Mouse (Mus musculus) liver, embryonic 11.5 days (tissue): Measurements from ENCODE around the gene Stag3. TPM values are rescaled to one million over a fixed set of nuclear protein-coding genes. Genes with fewer than 3 reads are reported as not detected.
A peak's percentile ranks its signal among the peaks of the same experiment; 100 is the strongest.

Experiments
- ATAC-seq: fragments of 200-750 bp; cut with Nextera tagmentation; replicated peaks from 2 replicates; pipeline ENCODE4 v1.8.0; 2017; ENCODE audit warnings: moderate number of reproducible peaks, mild to moderate bottlenecking, moderate TSS enrichment, moderate library complexity; ENCODE audit not compliant: low FRiP score
- DNase-seq: peaks from one replicate; pipeline ENCODE4 v3.0.0-alpha.2; 2017; ENCODE audit warnings: low spot score
- H3K27ac ChIP-seq: fragments of 300-500 bp; sonication (generic); 2 replicates; pipeline ENCODE4 v1.5.1; 2014; ENCODE audit warnings: mild to moderate bottlenecking, low read depth, low read length, control low read depth
- H3K27me3 ChIP-seq: fragments of 300-500 bp; sonication (generic); replicated peaks from 2 replicates; pipeline ENCODE4 v1.6.1; 2014; ENCODE audit warnings: low read length, mixed read lengths; ENCODE audit not compliant: control insufficient read depth, insufficient read depth
- H3K36me3 ChIP-seq: fragments of 300-500 bp; sonication (generic); 2 replicates; pipeline ENCODE4 v1.6.1; 2014; ENCODE audit warnings: mild to moderate bottlenecking, low read length, moderate library complexity, mixed read lengths; ENCODE audit not compliant: control insufficient read depth, insufficient read depth
- H3K4me1 ChIP-seq: fragments of 300-500 bp; sonication (generic); replicated peaks from 2 replicates; pipeline ENCODE4 v1.6.1; 2014; ENCODE audit warnings: low read length, mixed read lengths; ENCODE audit not compliant: control insufficient read depth, insufficient read depth
- H3K4me2 ChIP-seq: fragments of 300-500 bp; sonication (generic); 2 replicates; pipeline ENCODE4 v1.6.1; 2014; ENCODE audit warnings: mild to moderate bottlenecking, control low read depth, moderate library complexity
- H3K4me3 ChIP-seq: fragments of 300-500 bp; sonication (generic); 2 replicates; pipeline ENCODE4 v1.5.1; 2014; ENCODE audit warnings: low read depth, low read length, control low read depth
- H3K9ac ChIP-seq: fragments of 300-500 bp; sonication (generic); 2 replicates; pipeline ENCODE4 v1.6.1; 2014; ENCODE audit warnings: low read depth, low read length, control low read depth
- H3K9me3 ChIP-seq: fragments of 300-500 bp; sonication (generic); 2 replicates; pipeline ENCODE4 v1.6.1; 2016; ENCODE audit warnings: low read length, inconsistent platforms, mixed read lengths; ENCODE audit not compliant: control insufficient read depth
- WGBS: fragments of 180-500 bp; shearing (Covaris S2); extraction: QIAGEN DNeasy Blood & Tissue Kit; methylation state at CpG from one replicate; pipeline ENCODE4 v1.1.7; 2014; 5-methylcytosine and 5-hydroxymethylcytosine counted together
- polyA plus RNA-seq: library from polyadenylated mRNA; unstranded; fragments of >200 nt; fragmentation: Nextera tagmentation; extraction: Ambion mirVana; gene quantifications from 2 replicates; pipeline ENCODE4 v1.2.1, GENCODE M21; 2014

Stag3 gene
- polyA plus RNA-seq, 1 experiment from 2014 or later, result 7.1 TPM

- 54% methylated on average over 10 of the region's 10 CpGs for WGBS
- Histone ChIP-seq H3K4me2 (peak overlapping the region; percentile 23), H3K9me3 (no peaks in the 10 kb centered on the region), H3K27me3 (no peaks in the 10 kb centered on the region), H3K4me1 (peaks cover 49% of the 10 kb centered on the region), H3K4me3 (no peak overlapping the region; the same call in 1 of the 2 replicates), H3K9ac (no peak overlapping the region), H3K27ac (no peak overlapping the region), H3K36me3 (peaks cover 19% of the 10 kb centered on the region)
- DNase-seq (no peak), ATAC-seq (no peak)
Measured at GRCm38 (mm10) chr5:138256966-138257584, 23.0 kb upstream of the Stag3 start.

GRCm38 (mm10) chr5:138257585-138257978 lies 22.5 kb upstream of the Stag3 start:
- no peak for ATAC-seq
- Histone ChIP-seq H3K4me3 (no peak overlapping the region), H3K27me3 (no peaks in the 10 kb centered on the region), H3K27ac (no peak overlapping the region), H3K4me1 (peaks cover 54% of the 10 kb centered on the region), H3K9me3 (no peaks in the 10 kb centered on the region), H3K9ac (no peak overlapping the region), H3K4me2 (peak overlapping the region; percentile 23), H3K36me3 (peaks cover 21% of the 10 kb centered on the region)
- DNase-seq, result no peak
- 83% methylated on average over 4 of the region's 4 CpGs for WGBS

DNA sequence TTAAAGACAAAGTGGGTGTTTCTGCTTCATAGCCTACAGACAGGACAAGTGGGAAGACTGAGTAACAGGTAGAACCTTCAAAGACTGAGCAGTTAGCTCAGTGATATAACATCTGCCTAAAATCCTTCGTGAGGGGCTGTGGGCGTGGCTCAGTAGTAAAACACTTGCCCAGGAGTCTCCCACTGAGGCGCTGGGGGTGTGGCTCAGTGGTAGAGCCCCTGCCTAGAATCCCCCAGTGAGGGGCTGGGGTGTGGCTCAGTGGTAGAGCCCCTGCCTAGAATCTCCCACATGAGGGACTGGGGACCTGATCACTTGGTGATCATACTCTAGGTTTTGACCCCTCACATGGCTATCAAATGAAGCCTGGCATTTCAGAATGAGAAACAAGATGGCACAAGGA lies 22.0 kb upstream of the Stag3 start:
- ATAC-seq (no peak), DNase-seq (no peak)
- Histone ChIP-seq H3K36me3 (peaks cover 21% of the 10 kb centered on the region), H3K4me1 (peaks cover 58% of the 10 kb centered on the region), H3K27ac (no peak overlapping the region), H3K27me3 (no peaks in the 10 kb centered on the region), H3K4me2 (no peak overlapping the region), H3K9me3 (no peaks in the 10 kb centered on the region), H3K4me3 (no peak overlapping the region), H3K9ac (0 out of 2 replicates have a peak overlapping the region, but pooled peaks have one; percentile 5)
- WGBS, result 68% methylated on average over 3 of the region's 3 CpGs

DNA sequence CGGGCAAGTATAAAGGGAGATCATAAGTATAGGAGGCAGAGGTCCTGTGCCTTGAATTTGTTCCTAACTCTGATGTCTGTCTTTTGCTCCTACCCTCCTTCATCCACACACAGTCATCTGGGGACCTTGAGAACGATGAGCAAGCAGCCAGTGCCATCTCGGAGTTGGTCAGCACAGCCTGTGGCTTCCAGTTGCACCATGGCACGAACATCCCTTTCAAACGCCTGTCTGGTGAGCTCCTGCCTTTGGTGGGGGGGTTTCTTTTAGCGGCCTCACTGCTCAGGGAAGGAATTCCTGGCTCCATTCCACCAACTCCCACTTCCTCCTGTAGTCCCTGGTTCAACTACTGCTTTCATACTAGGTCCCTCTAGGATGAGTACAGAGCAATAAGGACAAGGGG lies 21.5 kb upstream of the Stag3 start:
- H3K27me3 ChIP-seq, result no peaks in the 10 kb centered on the region
- H3K27ac ChIP-seq, result peak overlapping the region; percentile 39; the same call in 1 of the 2 replicates
- no peak for ATAC-seq
- peaks cover 21% of the 10 kb centered on the region for H3K36me3 ChIP-seq
- 83% methylated on average over 6 of the region's 6 CpGs for WGBS
- peaks cover 59% of the 10 kb centered on the region for H3K4me1 ChIP-seq
- 0 out of 2 replicates have a peak overlapping the region, but pooled peaks have one; percentile 5 for H3K9ac ChIP-seq
- H3K9me3 ChIP-seq, result no peaks in the 10 kb centered on the region
- H3K4me3 ChIP-seq, result no peak overlapping the region
- DNase-seq, result no peak
- no peak overlapping the region for H3K4me2 ChIP-seq

GRCm38 (mm10) chr5:138258993-138259392 lies 21.0 kb upstream of the Stag3 start:
- Histone ChIP-seq H3K9me3 (no peaks in the 10 kb centered on the region), H3K27me3 (no peaks in the 10 kb centered on the region), H3K9ac (0 out of 2 replicates have a peak overlapping the region, but pooled peaks have one; percentile 26), H3K27ac (no peak overlapping the region; the same call in 1 of the 2 replicates), H3K4me2 (no peak overlapping the region), H3K4me1 (peaks cover 59% of the 10 kb centered on the region), H3K36me3 (peaks cover 21% of the 10 kb centered on the region), H3K4me3 (no peak overlapping the region)
- no peak for DNase-seq
- ATAC-seq, result no peak
- 72% methylated on average over 7 of the region's 7 CpGs for WGBS

DNA sequence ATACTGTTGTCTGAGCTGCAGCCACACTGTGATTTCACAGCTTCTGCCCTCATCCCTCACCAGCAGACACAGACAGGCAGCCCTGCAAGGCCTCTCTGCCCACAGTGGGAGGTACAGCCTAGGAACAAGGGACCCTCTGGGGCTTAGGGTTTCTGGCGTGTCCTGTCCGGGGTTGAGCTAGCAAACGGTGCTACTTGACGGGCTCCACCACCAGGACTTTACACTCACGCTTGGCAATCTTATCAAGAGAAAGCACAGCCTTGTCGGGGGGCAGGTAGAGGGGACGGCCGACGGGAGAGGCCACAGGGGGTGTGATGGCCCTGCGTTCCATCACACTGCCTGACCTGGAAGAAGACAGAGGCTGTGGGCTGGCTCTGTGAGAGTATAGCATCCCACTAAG lies 20.0 kb upstream of the Stag3 start:
- Histone ChIP-seq H3K27ac (peak overlapping the region; percentile 90), H3K4me2 (peak overlapping the region; percentile 94), H3K36me3 (peaks cover 21% of the 10 kb centered on the region), H3K9ac (peak overlapping the region; percentile 64), H3K4me1 (peaks cover 60% of the 10 kb centered on the region), H3K4me3 (peak overlapping the region; percentile 97), H3K9me3 (no peaks in the 10 kb centered on the region), H3K27me3 (no peaks in the 10 kb centered on the region)
- WGBS, result 43% methylated on average over 10 of the region's 10 CpGs
- ATAC-seq (0 out of 2 replicates have a peak, but pooled peaks have one; percentile 4), DNase-seq (no peak)

DNA sequence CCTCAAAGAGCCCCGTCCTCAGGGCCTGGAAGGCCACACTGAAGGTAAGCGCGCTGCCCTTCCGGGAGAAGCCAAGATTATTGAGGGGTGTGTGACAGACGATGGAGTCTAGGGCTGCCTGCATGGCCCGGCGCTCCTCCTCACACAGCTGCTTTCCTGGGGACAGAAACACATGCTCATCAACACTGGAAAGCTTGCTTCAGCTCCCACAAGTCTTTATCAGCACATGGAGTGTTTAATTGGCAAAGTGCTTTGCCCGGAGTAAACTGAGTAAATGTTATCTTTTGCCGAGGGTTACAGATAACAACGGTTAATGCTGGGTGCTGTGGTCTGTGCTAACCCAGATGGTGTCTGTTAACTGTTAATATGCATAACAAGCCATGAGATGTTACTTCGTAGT lies 19.2 kb upstream of the Stag3 start:
- Histone ChIP-seq H3K4me2 (peak overlapping the region; percentile 94), H3K9me3 (no peaks in the 10 kb centered on the region), H3K27me3 (no peaks in the 10 kb centered on the region), H3K27ac (peak overlapping the region; percentile 90), H3K4me3 (peak overlapping the region; percentile 97), H3K9ac (peak overlapping the region; percentile 64), H3K4me1 (peaks cover 60% of the 10 kb centered on the region), H3K36me3 (peaks cover 21% of the 10 kb centered on the region)
- DNase-seq (no peak), ATAC-seq (peak; percentile 60)
- 49% methylated on average over 11 of the region's 11 CpGs for WGBS

DNA sequence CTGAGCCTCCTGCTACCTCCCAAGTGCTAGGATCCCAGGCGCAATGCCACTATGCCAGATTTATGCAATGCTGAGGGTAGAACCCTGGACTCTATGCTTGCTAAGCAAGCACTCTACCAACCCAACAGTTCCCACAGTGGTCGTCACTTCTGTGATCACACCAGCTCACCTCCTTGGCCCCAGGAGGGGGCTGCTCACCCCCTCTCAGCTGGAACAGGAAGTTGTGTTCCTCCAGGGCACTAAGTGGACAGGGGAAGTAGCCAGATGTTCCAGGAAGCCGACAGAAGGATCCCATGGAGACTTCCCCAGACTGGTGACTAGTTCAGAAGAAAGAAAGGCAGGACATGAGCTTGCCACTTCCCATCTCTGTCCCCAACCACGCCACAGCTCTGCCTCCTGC lies 18.0 kb upstream of the Stag3 start:
- WGBS, result 58% methylated on average over 4 of the region's 4 CpGs
- Histone ChIP-seq H3K36me3 (peaks cover 21% of the 10 kb centered on the region), H3K4me3 (peak overlapping the region; percentile 97), H3K27me3 (no peaks in the 10 kb centered on the region), H3K9ac (peak overlapping the region; percentile 97), H3K27ac (peak overlapping the region; percentile 90), H3K4me1 (peaks cover 54% of the 10 kb centered on the region), H3K9me3 (no peaks in the 10 kb centered on the region), H3K4me2 (peak overlapping the region; percentile 94)
- DNase-seq (no peak), ATAC-seq (no peak)
